Mouse (Mus musculus): Measurements from ENCODE around the gene Pold1.

DNA sequence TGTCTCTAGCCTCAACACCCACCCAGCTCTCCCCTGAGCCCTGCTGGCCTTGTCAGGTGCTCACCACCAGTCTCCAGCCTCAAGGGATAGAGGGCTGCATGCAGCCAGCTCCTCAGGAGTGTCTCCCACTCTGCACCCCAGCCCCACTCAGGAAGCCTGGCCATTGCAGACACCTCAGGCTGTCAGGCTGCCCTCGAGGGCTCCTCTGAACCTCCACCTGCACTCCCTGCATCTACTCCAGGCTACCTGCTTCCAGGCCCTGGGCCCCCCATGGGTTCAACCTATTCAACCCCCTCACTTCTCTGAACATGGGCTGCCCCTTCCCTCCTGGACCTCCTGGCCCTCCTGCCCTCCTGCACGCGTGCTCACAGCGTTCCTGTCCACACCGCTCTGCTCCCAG is 57.3 kb downstream of the Pold1 start:
- TF ChIP-seq ZNF384 (IDR thresholded peaks at IDR 0.05; ENCODE audit: low read depth, low read length) (no peak), HCFC1 (IDR thresholded peaks at IDR 0.05; ENCODE audit: borderline replicate concordance, insufficient read depth, low read length) (no peak), ZC3H11A (IDR thresholded peaks at IDR 0.05; ENCODE audit: borderline replicate concordance, low read depth, low read length) (no peak), CHD2 (IDR thresholded peaks at IDR 0.05; ENCODE audit: low read depth, low read length) (no peak), MAFK (IDR thresholded peaks at IDR 0.05; ENCODE audit: insufficient read depth, low read depth, low read length) (no peak)
